Mouse (Mus musculus) liver, postnatal 0 days (tissue): ENCODE measurements at regions not wholly inside any gene's neighbourhood (a gene's known extent, or its start where the extent isn't known, plus 50 kb on each side); places are given as distances from the start of the nearest gene placed in this dataset.

Source experiments
- CTCF ChIP-seq: sonication (generic); IDR thresholded peaks from 2 replicates; pipeline ENCODE4 v1.5.1; 2016; ENCODE audit warnings: antibody characterized with exemption, low read depth
- EP300 ChIP-seq: IDR thresholded peaks from 2 replicates; pipeline ENCODE4 v1.6.1; 2016; ENCODE audit warnings: antibody characterized with exemption, low read depth, mild to moderate bottlenecking

- TF ChIP-seq EP300 = no peak
- no peak for TF ChIP-seq CTCF
These were observed 181.2 kb upstream of the Zdhhc25 start for GRCm38 (mm10) chr15:88418881-88419280.
